Comparison of ENCODE assay signal across 9 mouse cellular contexts in genomic region chr5:125183321-125184003, GRCm38 (mm10). TPM values are rescaled to one million over a fixed set of nuclear protein-coding genes. Genes with fewer than 3 reads are reported as not detected.
DNase-seq lines count a peak whose midpoint lies in the region; ATAC-seq lines count a peak whose summit lies in the region.
"Had no signal": no experiment of that assay in that cellular context is flagged by ENCODE, and none has a peak within 500 bp of the region (broad histone marks: within the 10 kb centered on the region; RNA-seq: fewer than 3 reads in every experiment).

No protein-coding gene starts in this region.

- no peaks in the 10 kb centered on the region for H3K36me3 ChIP-seq in forebrain, embryonic 15.5 days
- no peaks in the 10 kb centered on the region for H3K36me3 ChIP-seq in limb, embryonic 12.5 days

- WGBS in forebrain, embryonic 15.5 days = 26% methylated on average over 23 of the region's 23 CpGs
- WGBS in limb, embryonic 12.5 days = 32% methylated on average over 23 of the region's 23 CpGs

- intact Hi-C loops in gastrocnemius, postnatal 36 days (cut with DNase I) = no loop called here

- H3K27me3 ChIP-seq in forebrain, embryonic 15.5 days = no peaks in the 10 kb centered on the region
- H3K27me3 ChIP-seq in limb, embryonic 12.5 days = no peaks in the 10 kb centered on the region

- ATAC-seq in forebrain, embryonic 15.5 days (replicated peaks) = no peak
- ATAC-seq in limb, embryonic 12.5 days (ENCODE audit: insufficient number of reproducible peaks, insufficient read depth, low FRiP score, low TSS enrichment, low read depth) = no peak

- H3K27ac ChIP-seq in forebrain, embryonic 15.5 days (replicated peaks) = peak overlapping the region; percentile 21
- peak overlapping the region; percentile 91 for H3K27ac ChIP-seq in limb, embryonic 12.5 days
- H3K27ac ChIP-seq: liver, embryonic 14.5 days had no signal

- H3K9ac ChIP-seq in forebrain, embryonic 15.5 days (replicated peaks) = no peak overlapping the region
- H3K9ac ChIP-seq in limb, embryonic 12.5 days (replicated peaks) = no peak overlapping the region
- H3K9ac ChIP-seq: liver, embryonic 14.5 days had no signal

- peak overlapping the region; percentile 15; the same call in 1 of the 2 replicates for H3K4me2 ChIP-seq in forebrain, embryonic 15.5 days (replicated peaks)
- peak overlapping the region; percentile 27 for H3K4me2 ChIP-seq in limb, embryonic 12.5 days

- no peak overlapping the region for H3K4me3 ChIP-seq in forebrain, embryonic 15.5 days
- no peak overlapping the region for H3K4me3 ChIP-seq in limb, embryonic 12.5 days (replicated peaks)

- peak; percentile 17 for DNase-seq in gastrocnemius, postnatal 25 days
- no peak for DNase-seq in gastrocnemius, postnatal 36 days
- DNase-seq in ES-CJ7 (ENCODE audit: low read depth, low spot score) = peak; percentile 47
- peak; percentile 69 for DNase-seq in naive thymus-derived CD4-positive, alpha-beta T cell, adult 2 months (ENCODE audit: low read depth)
- no peak for DNase-seq in c-Kit-positive CD71-positive TER-119-positive erythroid progenitor cells, embryonic 14.5 days (ENCODE audit: low spot score)
- DNase-seq in kidney, adult 8-10 months = no peak

- H3K9me3 ChIP-seq in forebrain, embryonic 15.5 days = no peaks in the 10 kb centered on the region
- peaks cover 8% of the 10 kb centered on the region; the same call in 1 of the 2 replicates for H3K9me3 ChIP-seq in limb, embryonic 12.5 days

- H3K4me1 ChIP-seq in forebrain, embryonic 15.5 days = peaks cover 26% of the 10 kb centered on the region
- peaks cover 41% of the 10 kb centered on the region for H3K4me1 ChIP-seq in limb, embryonic 12.5 days (replicated peaks)

RNA-seq across cellular contexts. Expression of gene Ncor2, which starts 4.4 kb away (rescaled TPM):
- total RNA-seq in gastrocnemius, postnatal 25 days (2021) = 100 to 1,000 TPM in 1 of 2 experiments, 10 to 100 TPM in 1; 92.7 to 108 TPM
- 100 to 1,000 TPM; 102 to 112 TPM for total RNA-seq in gastrocnemius, postnatal 36 days (2021)
- polyA plus RNA-seq in forebrain, embryonic 15.5 days (2015; fragmentation: Nextera tagmentation; extraction: Ambion mirVana) = 30.2 and 31.6 TPM in 2 replicates
- 27.2 and 29.4 TPM in 2 replicates for polyA plus RNA-seq in limb, embryonic 12.5 days (2016; fragmentation: Nextera tagmentation; extraction: Ambion mirVana)

Comparison
In these comparisons a context has a peak if more than half of its experiments do, and no peak if none do; other contexts are left out.
1. DNase-seq: peak in gastrocnemius, postnatal 25 days (single experiment), ES-CJ7 (single experiment) and naive thymus-derived CD4-positive, alpha-beta T cell, adult 2 months (single experiment); none in gastrocnemius, postnatal 36 days (0 of 2), c-Kit-positive CD71-positive TER-119-positive erythroid progenitor cells, embryonic 14.5 days (single experiment) and kidney, adult 8-10 months (0 of 2).